Mouse (Mus musculus) heart, embryonic 14.5 days (tissue): ENCODE results near the gene Cpsf4l. TPM values are rescaled to one million over a fixed set of nuclear protein-coding genes. Genes with fewer than 3 reads are reported as not detected.
A peak's percentile ranks its signal among the peaks of the same experiment; 100 is the strongest.

Experiments used
- ATAC-seq: fragments of 200-750 bp; cut with Nextera tagmentation; 2 replicates; pipeline ENCODE4 v1.8.0; 2017; ENCODE audit warnings: low read depth, moderate TSS enrichment; ENCODE audit not compliant: insufficient number of reproducible peaks, insufficient read depth, low FRiP score
- H3K27ac ChIP-seq, 2 experiments: fragments of 200-500 bp in 1 of 2; fragments of 300-500 bp in 1 of 2; sonication (generic) in 1 of 2; replicated peaks in 1 of 2; 2 replicates each; pipeline ENCODE4 v1.5.1; 2012 to 2014; ENCODE audit warnings: low read depth in 2 of 2, low read length in 2 of 2, control low read depth in 1 of 2, mild to moderate bottlenecking in 1 of 2, mixed read lengths in 1 of 2; ENCODE audit not compliant: control insufficient read depth in 1 of 2, insufficient read depth in 1 of 2
- H3K27me3 ChIP-seq: fragments of 300-500 bp; sonication (generic); 2 replicates; pipeline ENCODE4 v1.6.1; 2014; ENCODE audit warnings: mild to moderate bottlenecking, low read length, control low read depth; ENCODE audit not compliant: control insufficient read depth, insufficient read depth
- H3K36me3 ChIP-seq: fragments of 300-500 bp; sonication (generic); 2 replicates; pipeline ENCODE4 v1.6.1; 2014; ENCODE audit warnings: mild to moderate bottlenecking, control low read depth, low read length, mixed read lengths; ENCODE audit not compliant: control insufficient read depth, insufficient read depth
- H3K4me1 ChIP-seq, 2 experiments: fragments of 200-500 bp in 1 of 2; fragments of 300-500 bp in 1 of 2; sonication (generic) in 1 of 2; 2 replicates each; pipeline ENCODE4 v1.6.1; 2012 to 2014; ENCODE audit warnings: low read length in 2 of 2, control low read depth in 1 of 2, mixed read lengths in 1 of 2; ENCODE audit not compliant: control insufficient read depth in 2 of 2, insufficient read depth in 2 of 2
- H3K4me2 ChIP-seq: fragments of 300-500 bp; sonication (generic); 2 replicates; pipeline ENCODE4 v1.6.1; 2014; ENCODE audit warnings: mild to moderate bottlenecking, low read length
- H3K4me3 ChIP-seq, 2 experiments: fragments of 200-500 bp in 1 of 2; fragments of 300-500 bp in 1 of 2; sonication (generic) in 1 of 2; 2 replicates each; pipeline ENCODE4 v1.5.1; 2012 to 2014; ENCODE audit warnings: low read length in 2 of 2, mild to moderate bottlenecking in 2 of 2, control low read depth in 1 of 2, low read depth in 1 of 2, moderate library complexity in 1 of 2; ENCODE audit not compliant: control insufficient read depth in 1 of 2, insufficient read depth in 1 of 2
- H3K9ac ChIP-seq: fragments of 300-500 bp; sonication (generic); 2 replicates; pipeline ENCODE4 v1.6.1; 2014; ENCODE audit warnings: mild to moderate bottlenecking, low read length
- H3K9me3 ChIP-seq: fragments of 300-500 bp; sonication (generic); 2 replicates; pipeline ENCODE4 v1.6.1; 2016; ENCODE audit warnings: low read length, control low read depth; ENCODE audit not compliant: control insufficient read depth
- whole genome bisulfite sequencing: fragments of 180-500 bp; shearing (Covaris S2); extraction: QIAGEN DNeasy Blood & Tissue Kit; methylation state at CpG from one replicate; pipeline ENCODE4 v1.1.7; 2014; 5-methylcytosine and 5-hydroxymethylcytosine counted together
- polyA plus RNA-seq: library from polyadenylated mRNA; unstranded; fragments of >200 nt; fragmentation: Nextera tagmentation; extraction: Ambion mirVana; gene quantifications from 2 replicates; pipeline ENCODE4 v1.2.1, GENCODE M21; 2014

The Cpsf4l gene
- polyA plus RNA-seq, 1 experiment from 2014 or later, result 0.19 TPM

GRCm38 (mm10) chr11:113745961-113746360, 36.1 kb upstream of the Cpsf4l start:
- Histone ChIP-seq H3K9me3 (peaks cover 6% of the 10 kb centered on the region), H3K27ac (no peak overlapping the region), H3K4me1 (peaks cover 32 to 42% of the 10 kb centered on the region in 2 experiments), H3K4me3 (no peak overlapping the region), H3K27me3 (no peaks in the 10 kb centered on the region), H3K9ac (no peak overlapping the region), H3K36me3 (peaks cover 12% of the 10 kb centered on the region), H3K4me2 (no peak overlapping the region)
- ATAC-seq, result no peak
- 60% methylated on average over 4 of the region's 4 CpGs for WGBS

- Histone ChIP-seq H3K27ac (no peak overlapping the region), H3K9me3 (peaks cover 6% of the 10 kb centered on the region), H3K4me3 (no peak overlapping the region), H3K36me3 (peaks cover 12% of the 10 kb centered on the region), H3K4me1 (peaks cover 21 to 34% of the 10 kb centered on the region in 2 experiments), H3K9ac (no peak overlapping the region), H3K4me2 (no peak overlapping the region), H3K27me3 (no peaks in the 10 kb centered on the region)
- ATAC-seq, result no peak
- 100% methylated on average over 1 of the region's 1 CpGs for WGBS
Measured at GRCm38 (mm10) chr11:113742998-113743397, 33.2 kb upstream of the Cpsf4l start.

GRCm38 (mm10) chr11:113740100-113740499, 30.3 kb upstream of the Cpsf4l start:
- 0 out of 4 replicates have a peak overlapping the region, but pooled peaks of 1 of the 2 experiments have one; percentile 19 for H3K27ac ChIP-seq
- no peak overlapping the region for H3K4me3 ChIP-seq
- no peak overlapping the region for H3K9ac ChIP-seq
- peaks cover 15 to 36% of the 10 kb centered on the region in 2 experiments for H3K4me1 ChIP-seq
- no peaks in the 10 kb centered on the region for H3K27me3 ChIP-seq
- ATAC-seq, result peak; percentile 41; the same call in 1 of the 2 replicates
- peaks cover 12% of the 10 kb centered on the region for H3K36me3 ChIP-seq
- 22% methylated on average over 7 of the region's 7 CpGs for WGBS
- no peak overlapping the region for H3K4me2 ChIP-seq
- peaks cover 6% of the 10 kb centered on the region for H3K9me3 ChIP-seq

GRCm38 (mm10) chr11:113739213-113739612, 29.4 kb upstream of the Cpsf4l start:
- no peaks in the 10 kb centered on the region for H3K27me3 ChIP-seq
- H3K9ac ChIP-seq, result no peak overlapping the region
- H3K4me2 ChIP-seq, result no peak overlapping the region
- H3K27ac ChIP-seq, result no peak overlapping the region
- H3K36me3 ChIP-seq, result peaks cover 12% of the 10 kb centered on the region
- H3K4me3 ChIP-seq, result no peak overlapping the region
- ATAC-seq, result no peak
- H3K9me3 ChIP-seq, result peaks cover 6% of the 10 kb centered on the region
- peaks cover 16 to 44% of the 10 kb centered on the region in 2 experiments for H3K4me1 ChIP-seq
- WGBS, result 67% methylated on average over 8 of the region's 8 CpGs

GRCm38 (mm10) chr11:113737912-113738311, 28.1 kb upstream of the Cpsf4l start:
- Histone ChIP-seq H3K9ac (no peak overlapping the region), H3K36me3 (peaks cover 4% of the 10 kb centered on the region; the same call in 1 of the 2 replicates), H3K4me2 (no peak overlapping the region), H3K27ac (no peak overlapping the region), H3K27me3 (no peaks in the 10 kb centered on the region), H3K4me1 (peaks cover 28 to 57% of the 10 kb centered on the region in 2 experiments), H3K9me3 (peaks cover 2% of the 10 kb centered on the region), H3K4me3 (no peak overlapping the region)
- WGBS, result 83% methylated on average over 8 of the region's 8 CpGs
- ATAC-seq, result no peak

GRCm38 (mm10) chr11:113737553-113737854, 27.7 kb upstream of the Cpsf4l start:
- no peaks in the 10 kb centered on the region for H3K27me3 ChIP-seq
- 0 out of 2 replicates have a peak, but pooled peaks cover under 1% of the 10 kb centered on the region for H3K36me3 ChIP-seq
- peaks cover 28 to 57% of the 10 kb centered on the region in 2 experiments for H3K4me1 ChIP-seq
- H3K4me2 ChIP-seq, result no peak overlapping the region
- ATAC-seq, result no peak
- H3K27ac ChIP-seq, result no peak overlapping the region
- WGBS, result 65% methylated on average over 3 of the region's 3 CpGs
- H3K9me3 ChIP-seq, result no peaks in the 10 kb centered on the region
- H3K9ac ChIP-seq, result no peak overlapping the region
- no peak overlapping the region for H3K4me3 ChIP-seq

- H3K27me3 ChIP-seq, result no peaks in the 10 kb centered on the region
- no peak overlapping the region for H3K4me2 ChIP-seq
- peaks cover 28 to 57% of the 10 kb centered on the region in 2 experiments for H3K4me1 ChIP-seq
- 69% methylated on average over 11 of the region's 11 CpGs for WGBS
- no peak overlapping the region for H3K9ac ChIP-seq
- no peak overlapping the region for H3K27ac ChIP-seq
- H3K36me3 ChIP-seq, result no peaks in the 10 kb centered on the region
- no peak overlapping the region for H3K4me3 ChIP-seq
- H3K9me3 ChIP-seq, result no peaks in the 10 kb centered on the region
- no peak for ATAC-seq
Measured at GRCm38 (mm10) chr11:113736848-113737552, 27.2 kb upstream of the Cpsf4l start.

GRCm38 (mm10) chr11:113735151-113735550, 25.3 kb upstream of the Cpsf4l start:
- no peak overlapping the region for H3K27ac ChIP-seq
- ATAC-seq, result no peak
- WGBS, result 68% methylated on average over 6 of the region's 6 CpGs
- H3K9ac ChIP-seq, result no peak overlapping the region
- no peaks in the 10 kb centered on the region for H3K36me3 ChIP-seq
- H3K4me2 ChIP-seq, result no peak overlapping the region
- H3K9me3 ChIP-seq, result no peaks in the 10 kb centered on the region
- no peaks in the 10 kb centered on the region for H3K27me3 ChIP-seq
- H3K4me1 ChIP-seq, result peaks cover 28 to 55% of the 10 kb centered on the region in 2 experiments
- no peak overlapping the region for H3K4me3 ChIP-seq
